Mouse (Mus musculus) liver, embryonic 14.5 days (tissue): Measurements from ENCODE around the gene Sorcs2.

Experiments
- CTCF ChIP-seq: IDR thresholded peaks from 2 replicates; pipeline ENCODE4 v1.5.1; 2016; ENCODE audit warnings: antibody characterized with exemption, low read depth, control low read depth
- EP300 ChIP-seq: IDR thresholded peaks from 2 replicates; pipeline ENCODE4 v1.6.1; 2016; ENCODE audit warnings: antibody characterized with exemption, low read depth

- no peak for TF ChIP-seq CTCF
- TF ChIP-seq EP300: no peak
These were observed 67.3 kb downstream of the Sorcs2 start for GRCm38 (mm10) chr5:36330472-36331155.
